Mouse (Mus musculus) thymus, adult 2 months (tissue): ENCODE results near the gene Gm20605.

Experiments used
- CTCF ChIP-seq: fragments of 200-500 bp; IDR thresholded peaks from 2 replicates; pipeline ENCODE4 v1.5.1; 2012; ENCODE audit warnings: mild to moderate bottlenecking, control low read depth, low read length, moderate library complexity, borderline replicate concordance; ENCODE audit not compliant: control insufficient read depth, poor library complexity, insufficient read depth; ENCODE audit errors: extremely low read depth
- POLR2A ChIP-seq: fragments of 200-500 bp; IDR thresholded peaks from 2 replicates; pipeline ENCODE4 v1.6.1; 2012; ENCODE audit warnings: mild to moderate bottlenecking, low read length, control low read depth, moderate library complexity; ENCODE audit not compliant: control insufficient read depth, poor library complexity, insufficient read depth; ENCODE audit errors: extremely low read depth

DNA sequence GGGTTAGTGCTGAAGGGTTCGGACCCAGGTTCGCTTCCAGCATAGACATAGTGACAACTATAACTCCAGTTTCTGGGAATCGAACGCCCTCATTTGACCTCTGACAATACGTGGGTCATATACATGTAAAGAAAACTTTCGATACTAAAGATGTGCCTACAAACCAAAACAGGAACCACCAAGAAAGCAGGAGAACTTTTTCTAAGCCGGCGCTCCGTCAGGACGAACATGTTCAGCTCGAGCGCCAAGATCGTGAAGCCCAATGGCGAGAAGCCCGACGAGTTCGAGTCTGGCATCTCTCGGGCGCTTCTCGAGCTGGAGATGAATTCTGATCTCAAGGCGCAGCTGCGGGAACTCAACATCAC lies 27.6 kb upstream of the Gm20605 start:
- no peak for TF ChIP-seq CTCF
- no peak for TF ChIP-seq POLR2A
